Mouse (Mus musculus): ENCODE results near the gene Pisd. TPM values are rescaled to one million over a fixed set of nuclear protein-coding genes. Genes with fewer than 3 reads are reported as not detected.

Gene Pisd
- polyA plus RNA-seq, 1 experiment from 2014 or later: 67.2 TPM

- H3K9ac ChIP-seq (ENCODE audit: low read depth, low read length): no peak overlapping the region
- DNase-seq (ENCODE audit: low spot score) (no peak), ATAC-seq (ENCODE audit: low FRiP score) (no peak)
- H3K4me3 ChIP-seq (ENCODE audit: low read depth, low read length): no peak overlapping the region
- 67% methylated on average over 7 of the region's 7 CpGs for WGBS
- no peaks in the 10 kb centered on the region for H3K4me1 ChIP-seq (replicated peaks; ENCODE audit: control insufficient read depth, insufficient read depth, low read length)
- H3K27me3 ChIP-seq (ENCODE audit: control insufficient read depth, insufficient read depth, low read length): no peaks in the 10 kb centered on the region
- no peaks in the 10 kb centered on the region for H3K9me3 ChIP-seq (ENCODE audit: control insufficient read depth, low read length)
- H3K36me3 ChIP-seq (ENCODE audit: control insufficient read depth, insufficient read depth, low read length): no peaks in the 10 kb centered on the region
- H3K27ac ChIP-seq (ENCODE audit: low read depth, low read length): no peak overlapping the region
- no peak overlapping the region for H3K4me2 ChIP-seq (replicated peaks; ENCODE audit: low read depth, low read length)
These were observed 63.2 kb downstream of the Pisd start for GRCm38 (mm10) chr5:32722263-32722662.

DNA sequence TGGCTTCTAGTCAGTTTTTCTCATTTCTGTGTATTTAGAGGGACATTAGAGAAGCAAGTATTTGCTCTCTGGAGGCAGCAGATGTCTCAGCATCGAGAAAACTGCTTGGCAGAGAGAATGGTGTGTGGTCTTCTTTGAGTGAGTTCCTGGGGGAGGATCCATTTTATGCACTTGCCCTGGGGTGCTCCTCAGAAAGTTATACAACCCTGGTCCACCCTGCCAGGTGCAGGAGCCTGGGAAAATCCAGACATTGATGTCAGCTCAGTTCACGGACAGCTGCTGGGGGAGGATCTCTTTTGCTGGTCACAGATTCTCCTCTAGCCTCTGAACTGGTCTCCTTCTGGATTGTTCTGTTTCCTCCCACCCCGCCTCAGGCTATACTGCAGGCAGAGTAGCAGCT, 64.1 kb downstream of the Pisd start:
- no peak for DNase-seq (ENCODE audit: low spot score)
- no peak overlapping the region for H3K4me2 ChIP-seq (replicated peaks; ENCODE audit: low read depth, low read length)
- 73% methylated on average over 3 of the region's 3 CpGs for WGBS

GRCm38 (mm10) chr5:32720416-32720815, 65.0 kb downstream of the Pisd start:
- H3K27me3 ChIP-seq (ENCODE audit: control insufficient read depth, insufficient read depth, low read length): no peaks in the 10 kb centered on the region
- no peaks in the 10 kb centered on the region for H3K9me3 ChIP-seq (ENCODE audit: control insufficient read depth, low read length)
- DNase-seq (ENCODE audit: low spot score) (no peak), ATAC-seq (ENCODE audit: low FRiP score) (no peak)
- H3K4me3 ChIP-seq (ENCODE audit: low read depth, low read length): no peak overlapping the region
- 82% methylated on average over 9 of the region's 9 CpGs for WGBS
- H3K4me1 ChIP-seq (replicated peaks; ENCODE audit: control insufficient read depth, insufficient read depth, low read length): no peaks in the 10 kb centered on the region
- no peak overlapping the region for H3K4me2 ChIP-seq (replicated peaks; ENCODE audit: low read depth, low read length)
- no peak overlapping the region for H3K9ac ChIP-seq (ENCODE audit: low read depth, low read length)
- H3K36me3 ChIP-seq (ENCODE audit: control insufficient read depth, insufficient read depth, low read length): no peaks in the 10 kb centered on the region
- no peak overlapping the region for H3K27ac ChIP-seq (ENCODE audit: low read depth, low read length)

More for the DNA sequence above, 64.1 kb downstream of the Pisd start:
- H3K27me3 ChIP-seq (ENCODE audit: control insufficient read depth, insufficient read depth, low read length): no peaks in the 10 kb centered on the region
- H3K36me3 ChIP-seq (ENCODE audit: control insufficient read depth, insufficient read depth, low read length): no peaks in the 10 kb centered on the region
- H3K4me1 ChIP-seq (replicated peaks; ENCODE audit: control insufficient read depth, insufficient read depth, low read length): no peaks in the 10 kb centered on the region
- H3K27ac ChIP-seq (ENCODE audit: low read depth, low read length): no peak overlapping the region
- H3K4me3 ChIP-seq (ENCODE audit: low read depth, low read length): no peak overlapping the region
- no peak overlapping the region for H3K9ac ChIP-seq (ENCODE audit: low read depth, low read length)
- ATAC-seq (ENCODE audit: low FRiP score): no peak
- H3K9me3 ChIP-seq (ENCODE audit: control insufficient read depth, low read length): no peaks in the 10 kb centered on the region

- no peak for ATAC-seq (ENCODE audit: low FRiP score)
- DNase-seq (ENCODE audit: low spot score): no peak
- H3K4me3 ChIP-seq (ENCODE audit: low read depth, low read length): no peak overlapping the region
- no peak overlapping the region for H3K4me2 ChIP-seq (replicated peaks; ENCODE audit: low read depth, low read length)
- no peaks in the 10 kb centered on the region for H3K36me3 ChIP-seq (ENCODE audit: control insufficient read depth, insufficient read depth, low read length)
- no peaks in the 10 kb centered on the region for H3K27me3 ChIP-seq (ENCODE audit: control insufficient read depth, insufficient read depth, low read length)
- WGBS: 60% methylated on average over 6 of the region's 6 CpGs
- no peaks in the 10 kb centered on the region for H3K9me3 ChIP-seq (ENCODE audit: control insufficient read depth, low read length)
- H3K27ac ChIP-seq (ENCODE audit: low read depth, low read length): no peak overlapping the region
- H3K4me1 ChIP-seq (replicated peaks; ENCODE audit: control insufficient read depth, insufficient read depth, low read length): no peaks in the 10 kb centered on the region
- no peak overlapping the region for H3K9ac ChIP-seq (ENCODE audit: low read depth, low read length)
These were observed 66.5 kb downstream of the Pisd start for GRCm38 (mm10) chr5:32718916-32719315.

GRCm38 (mm10) chr5:32717726-32718125, 67.7 kb downstream of the Pisd start:
- DNase-seq (ENCODE audit: low spot score) (no peak), ATAC-seq (ENCODE audit: low FRiP score) (no peak)
- WGBS: 50% methylated on average over 1 of the region's 1 CpGs

DNA sequence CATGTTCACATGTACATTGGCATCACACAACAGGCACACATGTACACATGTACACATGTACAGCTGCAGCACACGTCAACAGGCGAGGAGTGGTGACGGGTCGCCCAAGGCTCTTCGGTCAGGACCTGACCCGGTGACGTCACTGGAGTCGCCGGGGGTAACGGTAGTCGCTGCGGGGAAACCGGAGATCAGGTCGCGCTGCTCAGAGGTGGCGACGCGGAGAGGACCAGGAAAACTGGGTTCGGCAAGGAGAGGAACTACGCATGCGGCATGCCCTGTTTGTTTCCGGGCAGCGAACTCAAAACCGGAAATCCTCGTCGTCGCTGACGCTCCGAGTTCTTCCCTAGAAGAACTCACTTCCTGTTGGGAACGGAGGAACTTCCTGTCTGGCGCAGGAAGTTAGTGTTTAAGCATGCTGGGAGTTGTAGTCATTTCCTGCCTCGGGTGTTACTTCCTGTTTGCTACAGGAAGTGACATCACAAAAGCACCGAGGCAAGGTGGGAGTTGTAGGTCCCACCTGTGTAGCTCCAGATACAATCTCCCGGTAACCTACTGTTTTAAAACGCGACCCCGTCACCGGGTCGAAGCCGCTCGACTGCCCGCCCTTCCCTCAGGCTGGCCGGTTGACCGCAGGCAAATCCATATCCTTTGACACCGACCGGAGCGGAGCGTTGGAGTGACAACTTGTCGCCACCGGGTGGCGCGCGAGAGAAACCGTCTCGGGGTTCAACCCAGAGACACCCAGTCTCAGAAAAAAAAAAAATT, 71.6 kb downstream of the Pisd start:
- Histone ChIP-seq H3K27ac (ENCODE audit: low read depth, low read length) (peak overlapping the region; percentile 63), H3K4me2 (replicated peaks; ENCODE audit: low read depth, low read length) (peak overlapping the region; percentile 66), H3K9me3 (ENCODE audit: control insufficient read depth, low read length) (no peaks in the 10 kb centered on the region), H3K4me3 (ENCODE audit: low read depth, low read length) (peak overlapping the region; percentile 56), H3K36me3 (ENCODE audit: control insufficient read depth, insufficient read depth, low read length) (no peaks in the 10 kb centered on the region), H3K27me3 (ENCODE audit: control insufficient read depth, insufficient read depth, low read length) (no peaks in the 10 kb centered on the region), H3K4me1 (replicated peaks; ENCODE audit: control insufficient read depth, insufficient read depth, low read length) (no peaks in the 10 kb centered on the region), H3K9ac (ENCODE audit: low read depth, low read length) (peak overlapping the region; percentile 72)
- under 1% methylated on average over 55 of the region's 55 CpGs for WGBS
- ATAC-seq (ENCODE audit: low FRiP score) (peak; percentile 98), DNase-seq (ENCODE audit: low spot score) (peak; percentile 93)

More at GRCm38 (mm10) chr5:32717726-32718125, 67.7 kb downstream of the Pisd start:
- H3K9ac ChIP-seq (ENCODE audit: low read depth, low read length): no peak overlapping the region
- no peaks in the 10 kb centered on the region for H3K9me3 ChIP-seq (ENCODE audit: control insufficient read depth, low read length)
- no peak overlapping the region for H3K4me2 ChIP-seq (replicated peaks; ENCODE audit: low read depth, low read length)
- H3K4me1 ChIP-seq (replicated peaks; ENCODE audit: control insufficient read depth, insufficient read depth, low read length): no peaks in the 10 kb centered on the region
- H3K4me3 ChIP-seq (ENCODE audit: low read depth, low read length): no peak overlapping the region
- no peaks in the 10 kb centered on the region for H3K36me3 ChIP-seq (ENCODE audit: control insufficient read depth, insufficient read depth, low read length)
- H3K27me3 ChIP-seq (ENCODE audit: control insufficient read depth, insufficient read depth, low read length): no peaks in the 10 kb centered on the region
- H3K27ac ChIP-seq (ENCODE audit: low read depth, low read length): no peak overlapping the region

DNA sequence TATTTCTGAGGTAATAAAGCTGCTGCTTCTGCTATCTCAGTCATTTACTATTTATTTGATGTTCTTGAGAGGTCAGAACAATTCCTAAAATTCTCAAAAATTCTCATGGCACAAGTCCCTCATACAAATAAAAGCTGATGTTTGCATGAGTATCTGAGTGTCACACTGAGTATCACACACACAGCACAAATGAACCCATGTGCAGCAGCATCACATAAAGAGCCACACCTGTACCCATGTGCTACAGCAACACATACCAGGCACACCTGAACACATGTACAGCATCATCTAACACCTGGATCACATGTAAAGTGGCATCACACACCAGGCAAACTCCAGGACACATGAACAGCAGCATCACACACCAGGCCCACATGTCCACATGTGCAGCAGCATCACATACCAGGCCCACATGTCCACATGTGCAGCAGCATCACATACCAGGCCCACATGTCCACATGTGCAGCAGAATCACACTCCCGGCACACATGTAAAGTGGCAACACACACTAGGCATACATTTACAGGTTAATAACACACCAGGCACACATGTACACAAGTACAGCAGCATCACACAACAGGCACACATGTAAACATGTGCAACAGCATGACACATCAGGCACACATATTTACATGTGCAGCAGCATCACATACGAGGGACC, 72.3 kb downstream of the Pisd start:
- H3K4me1 ChIP-seq (replicated peaks; ENCODE audit: control insufficient read depth, insufficient read depth, low read length): no peaks in the 10 kb centered on the region
- H3K36me3 ChIP-seq (ENCODE audit: control insufficient read depth, insufficient read depth, low read length): no peaks in the 10 kb centered on the region
- peak overlapping the region; percentile 72 for H3K9ac ChIP-seq (ENCODE audit: low read depth, low read length)
- peak overlapping the region; percentile 66 for H3K4me2 ChIP-seq (replicated peaks; ENCODE audit: low read depth, low read length)
- peak overlapping the region; percentile 56 for H3K4me3 ChIP-seq (ENCODE audit: low read depth, low read length)
- H3K9me3 ChIP-seq (ENCODE audit: control insufficient read depth, low read length): no peaks in the 10 kb centered on the region
- DNase-seq (ENCODE audit: low spot score): peak; percentile 29
- H3K27ac ChIP-seq (ENCODE audit: low read depth, low read length): peak overlapping the region; percentile 63
- no peaks in the 10 kb centered on the region for H3K27me3 ChIP-seq (ENCODE audit: control insufficient read depth, insufficient read depth, low read length)
- ATAC-seq (ENCODE audit: low FRiP score): peak; percentile 8
- WGBS: 29% methylated on average over 2 of the region's 2 CpGs

GRCm38 (mm10) chr5:32712221-32713041, 73.0 kb downstream of the Pisd start:
- Histone ChIP-seq H3K27ac (ENCODE audit: low read depth, low read length) (no peak overlapping the region), H3K4me2 (replicated peaks; ENCODE audit: low read depth, low read length) (no peak overlapping the region), H3K36me3 (ENCODE audit: control insufficient read depth, insufficient read depth, low read length) (no peaks in the 10 kb centered on the region), H3K9ac (ENCODE audit: low read depth, low read length) (no peak overlapping the region), H3K4me3 (ENCODE audit: low read depth, low read length) (no peak overlapping the region), H3K9me3 (ENCODE audit: control insufficient read depth, low read length) (no peaks in the 10 kb centered on the region), H3K27me3 (ENCODE audit: control insufficient read depth, insufficient read depth, low read length) (no peaks in the 10 kb centered on the region), H3K4me1 (replicated peaks; ENCODE audit: control insufficient read depth, insufficient read depth, low read length) (no peaks in the 10 kb centered on the region)
- no peak for ATAC-seq (ENCODE audit: low FRiP score)
- WGBS: 70% methylated on average over 4 of the region's 4 CpGs
- DNase-seq (ENCODE audit: low spot score): no peak
